Mouse (Mus musculus): ENCODE data around the gene Tmem95.
A peak's percentile ranks its signal among the peaks of the same experiment; 100 is the strongest.

DNA sequence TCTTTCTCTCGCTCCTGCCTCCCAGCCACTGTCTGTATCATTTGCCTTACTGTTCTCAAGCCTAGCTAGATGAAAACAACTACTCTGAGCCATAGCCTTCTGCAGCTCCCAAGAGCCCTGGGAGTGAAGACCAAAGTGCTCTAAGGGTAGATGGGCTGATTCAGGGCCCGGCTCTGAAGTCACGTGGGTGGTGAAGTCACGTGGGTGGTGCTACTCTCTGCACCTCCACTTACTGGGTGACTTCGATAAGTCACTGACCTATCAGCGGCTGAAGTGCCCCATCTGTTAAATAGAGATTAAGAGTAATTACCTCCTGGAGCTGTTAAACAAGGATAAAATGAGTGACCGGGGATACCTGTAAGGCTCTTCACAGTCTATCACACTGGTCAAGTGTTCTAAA lies 23.8 kb downstream of the Tmem95 start:
- TF ChIP-seq CTCF (IDR thresholded peaks at IDR 0.05; ENCODE audit: control insufficient read depth, insufficient read depth, insufficient read length) (no peak), MYOG (IDR thresholded peaks at IDR 0.05; ENCODE audit: control insufficient read depth, extremely low read depth, insufficient read length) (no peak), MAX (IDR thresholded peaks at IDR 0.05) (no peak), USF1 (IDR thresholded peaks at IDR 0.05; ENCODE audit: low read depth) (peak; percentile 87), MYOD1 (IDR thresholded peaks at IDR 0.05; ENCODE audit: control insufficient read depth, insufficient read length, low read depth) (no peak), CEBPB (IDR thresholded peaks at IDR 0.05; ENCODE audit: low read depth) (no peak)
